Mouse (Mus musculus) liver, embryonic 12.5 days (tissue): Measurements from ENCODE around the gene Tex12. TPM values are rescaled to one million over a fixed set of nuclear protein-coding genes. Genes with fewer than 3 reads are reported as not detected.

ENCODE experiments used
- ATAC-seq: fragments of 200-750 bp; cut with Nextera tagmentation; 2 replicates; pipeline ENCODE4 v1.8.0; 2017; ENCODE audit warnings: moderate number of reproducible peaks, mild to moderate bottlenecking, moderate library complexity
- H3K27ac ChIP-seq: fragments of 300-500 bp; sonication (generic); 2 replicates; pipeline ENCODE4 v1.5.1; 2016; ENCODE audit warnings: mild to moderate bottlenecking
- H3K27me3 ChIP-seq: fragments of 300-500 bp; sonication (generic); replicated peaks from 2 replicates; pipeline ENCODE4 v1.6.1; 2016; ENCODE audit warnings: mild to moderate bottlenecking, moderate library complexity
- H3K36me3 ChIP-seq: fragments of 300-500 bp; sonication (generic); 2 replicates; pipeline ENCODE4 v1.6.1; 2016; ENCODE audit warnings: mild to moderate bottlenecking, moderate library complexity
- H3K4me1 ChIP-seq: fragments of 300-500 bp; sonication (generic); 2 replicates; pipeline ENCODE4 v1.6.1; 2016
- H3K4me2 ChIP-seq: fragments of 300-500 bp; sonication (generic); 2 replicates; pipeline ENCODE4 v1.6.1; 2016; ENCODE audit warnings: mild to moderate bottlenecking, moderate library complexity
- H3K4me3 ChIP-seq: fragments of 300-500 bp; sonication (generic); 2 replicates; pipeline ENCODE4 v1.5.1; 2016; ENCODE audit warnings: mild to moderate bottlenecking, moderate library complexity
- H3K9ac ChIP-seq: fragments of 300-500 bp; sonication (generic); 2 replicates; pipeline ENCODE4 v1.6.1; 2016; ENCODE audit warnings: mild to moderate bottlenecking, moderate library complexity
- H3K9me3 ChIP-seq: fragments of 300-500 bp; sonication (generic); replicated peaks from 2 replicates; pipeline ENCODE4 v1.6.1; 2016; ENCODE audit warnings: mild to moderate bottlenecking, moderate library complexity
- WGBS: fragments of 180-500 bp; shearing (Covaris S2); methylation state at CpG from one replicate; pipeline ENCODE4 v1.1.7; 2016; ENCODE audit not compliant: insufficient replicate concordance; 5-methylcytosine and 5-hydroxymethylcytosine counted together
- polyA plus RNA-seq: library from polyadenylated mRNA; unstranded; fragments of >200 nt; fragmentation: Nextera tagmentation; extraction: Ambion mirVana; gene quantifications from 2 replicates; pipeline ENCODE4 v1.2.1, GENCODE M21; 2016

The Tex12 gene
- polyA plus RNA-seq, 1 experiment from 2014 or later: not detected

- 60% methylated on average over 4 of the region's 4 CpGs for WGBS
- H3K27me3 ChIP-seq: no peaks in the 10 kb centered on the region
- H3K27ac ChIP-seq: no peak overlapping the region
- H3K9me3 ChIP-seq: no peaks in the 10 kb centered on the region
- H3K36me3 ChIP-seq: no peaks in the 10 kb centered on the region
- H3K9ac ChIP-seq: no peak overlapping the region
- no peaks in the 10 kb centered on the region for H3K4me1 ChIP-seq
- no peak for ATAC-seq
- no peak overlapping the region for H3K4me3 ChIP-seq
- no peak overlapping the region for H3K4me2 ChIP-seq
Measured at GRCm38 (mm10) chr9:50586955-50587354, 25.8 kb upstream of the Tex12 start.

DNA sequence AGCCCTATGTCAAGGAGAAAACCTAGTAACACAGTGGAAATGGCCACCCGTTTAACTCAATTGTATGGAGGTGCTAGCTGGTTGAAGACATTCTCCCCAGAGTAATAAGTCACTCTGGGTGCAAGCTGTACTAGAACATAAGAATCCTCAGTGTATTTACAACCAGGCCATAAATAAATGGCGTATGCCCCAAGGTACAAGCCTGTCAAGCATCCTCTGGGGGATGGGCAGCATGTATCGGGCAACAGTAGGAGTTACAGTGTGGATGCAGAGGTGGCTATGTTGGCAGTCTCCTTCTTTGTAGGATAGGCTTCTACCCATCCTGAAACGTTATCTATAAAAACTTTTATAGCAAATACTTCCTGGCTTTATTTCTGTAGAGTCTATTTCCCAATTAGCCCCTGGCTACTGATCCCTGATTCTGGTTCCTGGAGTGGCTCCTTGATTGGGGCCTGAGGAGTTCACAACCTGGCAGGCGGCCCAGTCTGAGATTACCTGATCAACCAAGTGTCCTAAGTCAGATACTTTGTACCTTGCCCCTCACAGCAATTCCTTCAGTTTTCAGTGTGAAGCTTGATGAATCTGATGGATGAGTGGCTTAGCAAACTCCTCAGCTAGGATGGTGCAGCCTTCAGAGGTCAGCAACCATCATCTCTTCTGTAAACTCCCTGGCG lies 24.2 kb upstream of the Tex12 start:
- no peak overlapping the region for H3K27ac ChIP-seq
- H3K4me3 ChIP-seq: no peak overlapping the region
- no peaks in the 10 kb centered on the region for H3K27me3 ChIP-seq
- no peak overlapping the region for H3K9ac ChIP-seq
- H3K36me3 ChIP-seq: no peaks in the 10 kb centered on the region
- H3K4me1 ChIP-seq: no peaks in the 10 kb centered on the region
- no peak overlapping the region for H3K4me2 ChIP-seq
- 62% methylated on average over 6 of the region's 6 CpGs for WGBS
- ATAC-seq: no peak
- no peaks in the 10 kb centered on the region for H3K9me3 ChIP-seq

GRCm38 (mm10) chr9:50580370-50580769 lies 19.2 kb upstream of the Tex12 start:
- H3K36me3 ChIP-seq: no peaks in the 10 kb centered on the region
- H3K4me2 ChIP-seq: no peak overlapping the region
- no peak overlapping the region for H3K27ac ChIP-seq
- no peaks in the 10 kb centered on the region for H3K9me3 ChIP-seq
- H3K4me1 ChIP-seq: no peaks in the 10 kb centered on the region
- no peak overlapping the region for H3K9ac ChIP-seq
- no peaks in the 10 kb centered on the region for H3K27me3 ChIP-seq
- no peak overlapping the region for H3K4me3 ChIP-seq
- ATAC-seq: no peak
- WGBS: 39% methylated on average over 4 of the region's 4 CpGs

GRCm38 (mm10) chr9:50569599-50570525 lies 8.7 kb upstream of the Tex12 start:
- H3K4me3 ChIP-seq: no peak overlapping the region
- H3K4me2 ChIP-seq: no peak overlapping the region
- H3K27me3 ChIP-seq: no peaks in the 10 kb centered on the region
- H3K4me1 ChIP-seq: no peaks in the 10 kb centered on the region
- no peak for ATAC-seq
- H3K9ac ChIP-seq: no peak overlapping the region
- no peaks in the 10 kb centered on the region for H3K36me3 ChIP-seq
- WGBS: 60% methylated on average over 10 of the region's 10 CpGs
- no peak overlapping the region for H3K27ac ChIP-seq
- H3K9me3 ChIP-seq: no peaks in the 10 kb centered on the region

DNA sequence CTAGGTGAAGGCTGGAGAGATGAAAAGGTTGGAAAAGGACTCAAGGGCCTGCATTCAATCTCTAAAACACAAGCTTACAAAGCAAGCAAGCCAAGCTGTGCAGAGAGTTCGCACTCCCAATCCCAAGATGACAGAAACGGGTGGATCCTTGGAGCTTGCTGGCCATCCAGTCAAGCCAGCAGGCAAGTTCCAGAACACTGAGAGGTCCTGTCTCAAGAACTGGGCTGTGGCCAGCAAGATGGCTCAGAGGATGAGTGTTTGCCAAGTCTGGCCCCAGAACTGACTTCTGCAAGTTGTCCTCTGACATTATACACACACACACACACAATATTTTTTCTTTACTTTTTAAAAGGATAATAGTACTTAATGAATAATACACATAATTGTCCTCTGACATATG lies 6.8 kb upstream of the Tex12 start:
- Histone ChIP-seq H3K36me3 (no peaks in the 10 kb centered on the region), H3K27me3 (no peaks in the 10 kb centered on the region), H3K9me3 (no peaks in the 10 kb centered on the region), H3K4me1 (no peaks in the 10 kb centered on the region), H3K4me3 (no peak overlapping the region), H3K4me2 (no peak overlapping the region), H3K9ac (no peak overlapping the region), H3K27ac (no peak overlapping the region)
- no peak for ATAC-seq
- 80% methylated on average over 2 of the region's 2 CpGs for WGBS

- no peak for ATAC-seq
- Histone ChIP-seq H3K9me3 (no peaks in the 10 kb centered on the region), H3K9ac (no peak overlapping the region), H3K27me3 (no peaks in the 10 kb centered on the region), H3K4me3 (no peak overlapping the region), H3K36me3 (no peaks in the 10 kb centered on the region), H3K4me1 (no peaks in the 10 kb centered on the region), H3K4me2 (no peak overlapping the region), H3K27ac (no peak overlapping the region)
- 62% methylated on average over 4 of the region's 4 CpGs for WGBS
Measured at GRCm38 (mm10) chr9:50567372-50567771, 6.2 kb upstream of the Tex12 start.

DNA sequence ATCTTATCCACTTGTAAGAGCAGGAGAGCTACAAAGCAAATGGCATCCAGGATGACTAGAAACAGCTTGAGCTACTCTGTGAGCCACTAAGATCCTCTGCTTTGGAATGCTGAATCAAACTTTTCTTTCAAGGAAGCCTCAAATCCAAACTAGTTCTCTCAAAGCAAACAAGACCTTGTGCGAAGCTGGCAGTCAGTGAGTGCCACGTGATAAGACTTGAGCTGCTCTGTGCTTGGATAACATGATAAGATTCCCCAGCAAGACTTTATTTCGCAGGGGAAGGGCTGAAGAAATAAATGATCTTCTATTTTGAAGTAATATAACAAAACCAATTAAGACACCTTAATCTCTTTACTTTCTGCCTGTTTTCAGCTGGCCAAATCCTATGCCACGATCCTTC lies 4.8 kb upstream of the Tex12 start:
- no peak overlapping the region for H3K27ac ChIP-seq
- H3K4me1 ChIP-seq: no peaks in the 10 kb centered on the region
- H3K9ac ChIP-seq: no peak overlapping the region
- no peaks in the 10 kb centered on the region for H3K9me3 ChIP-seq
- H3K36me3 ChIP-seq: no peaks in the 10 kb centered on the region
- H3K27me3 ChIP-seq: peaks cover 2% of the 10 kb centered on the region; the same call in 1 of the 2 replicates
- 29% methylated on average over 4 of the region's 4 CpGs for WGBS
- H3K4me3 ChIP-seq: no peak overlapping the region
- ATAC-seq: no peak
- H3K4me2 ChIP-seq: no peak overlapping the region

- peaks cover 7% of the 10 kb centered on the region; the same call in 1 of the 2 replicates for H3K27me3 ChIP-seq
- no peak overlapping the region for H3K27ac ChIP-seq
- ATAC-seq: no peak
- H3K4me2 ChIP-seq: no peak overlapping the region
- H3K9ac ChIP-seq: no peak overlapping the region
- no peaks in the 10 kb centered on the region for H3K9me3 ChIP-seq
- no peak overlapping the region for H3K4me3 ChIP-seq
- H3K4me1 ChIP-seq: no peaks in the 10 kb centered on the region
- WGBS: 56% methylated on average over 7 of the region's 7 CpGs
- H3K36me3 ChIP-seq: no peaks in the 10 kb centered on the region
Measured at GRCm38 (mm10) chr9:50565173-50565572, 4.0 kb upstream of the Tex12 start.

GRCm38 (mm10) chr9:50561918-50562360 lies 814 bp upstream of the Tex12 start:
- Histone ChIP-seq H3K36me3 (no peaks in the 10 kb centered on the region), H3K27me3 (peaks cover 7% of the 10 kb centered on the region; the same call in 1 of the 2 replicates), H3K4me2 (no peak overlapping the region), H3K9me3 (no peaks in the 10 kb centered on the region), H3K27ac (no peak overlapping the region), H3K9ac (no peak overlapping the region), H3K4me1 (no peaks in the 10 kb centered on the region), H3K4me3 (no peak overlapping the region)
- no peak for ATAC-seq
- WGBS: 67% methylated on average over 2 of the region's 2 CpGs

DNA sequence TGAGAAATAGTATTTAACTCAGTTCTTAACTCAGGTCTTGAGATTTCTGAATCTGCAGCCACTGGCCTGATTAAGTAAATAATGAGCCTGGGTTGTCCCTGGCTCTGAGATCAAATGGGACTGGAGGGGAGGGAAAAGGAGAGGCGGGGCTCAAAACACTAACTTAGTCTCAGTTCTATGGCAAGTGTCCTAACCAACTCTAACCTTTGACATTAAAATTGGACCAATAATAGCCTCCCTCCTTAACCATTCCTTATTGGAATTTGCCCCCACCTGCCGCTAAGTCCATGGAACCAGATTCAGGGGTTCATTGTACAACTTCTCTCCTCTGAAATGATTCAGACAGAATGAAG lies 6.1 kb downstream of the Tex12 start, which contains the start of gene Bco2:
Bco2 (minus strand) TSS at position 88 of the 353 bp plus-strand sequence.
- Histone ChIP-seq H3K36me3 (no peaks in the 10 kb centered on the region), H3K27ac (no peak within 1 kb of the TSS), H3K4me1 (no peaks in the 10 kb centered on the region), H3K9ac (no peak within 1 kb of the TSS), H3K4me3 (peak within 1 kb of the TSS; percentile 9; the same call in 1 of the 2 replicates), H3K4me2 (peak within 1 kb of the TSS; percentile 22), H3K27me3 (0 out of 2 replicates have a peak, but pooled peaks cover 3% of the 10 kb centered on the region), H3K9me3 (no peaks in the 10 kb centered on the region)
- WGBS: 52% methylated on average over 2 of the region's 2 CpGs
- ATAC-seq: no peak

- Histone ChIP-seq H3K36me3 (no peaks in the 10 kb centered on the region), H3K27me3 (0 out of 2 replicates have a peak, but pooled peaks cover 3% of the 10 kb centered on the region), H3K4me1 (no peaks in the 10 kb centered on the region), H3K27ac (no peak within 1 kb of the TSS), H3K9ac (no peak within 1 kb of the TSS), H3K4me2 (peak within 1 kb of the TSS; percentile 22), H3K4me3 (peak within 1 kb of the TSS; percentile 9; the same call in 1 of the 2 replicates), H3K9me3 (no peaks in the 10 kb centered on the region)
- 34% methylated on average over 12 of the region's 12 CpGs for WGBS
- no peak for ATAC-seq
Measured at GRCm38 (mm10) chr9:50554241-50555093, 6.7 kb downstream of the Tex12 start, which contains the start of gene Il18. TSS of gene Il18 (plus strand) at chr9:50554827.
